Mouse (Mus musculus) stomach, postnatal 0 days (tissue): Measurements from ENCODE around the gene Tbc1d2b. TPM values are rescaled to one million over a fixed set of nuclear protein-coding genes. Genes with fewer than 3 reads are reported as not detected.
A peak's percentile ranks its signal among the peaks of the same experiment; 100 is the strongest.

Experiments
- ATAC-seq: fragments of 200-750 bp; cut with Nextera tagmentation; 2 replicates; pipeline ENCODE4 v1.8.0; 2017; ENCODE audit not compliant: low FRiP score, low TSS enrichment
- DNase-seq: peaks from one replicate; pipeline ENCODE4 v3.0.0-alpha.2; 2016; ENCODE audit warnings: low spot score
- H3K27ac ChIP-seq: fragments of 300-500 bp; sonication (generic); replicated peaks from 2 replicates; pipeline ENCODE4 v1.5.1; 2014; ENCODE audit warnings: mild to moderate bottlenecking, control low read depth
- H3K27me3 ChIP-seq: fragments of 300-500 bp; sonication (generic); 2 replicates; pipeline ENCODE4 v1.6.1; 2014; ENCODE audit warnings: low read length; ENCODE audit not compliant: control insufficient read depth, insufficient read depth
- H3K36me3 ChIP-seq: fragments of 300-500 bp; sonication (generic); 2 replicates; pipeline ENCODE4 v1.6.1; 2014; ENCODE audit warnings: low read length, mixed read lengths; ENCODE audit not compliant: control insufficient read depth, insufficient read depth
- H3K4me1 ChIP-seq: fragments of 300-500 bp; sonication (generic); replicated peaks from 2 replicates; pipeline ENCODE4 v1.6.1; 2014; ENCODE audit warnings: antibody characterized with exemption; ENCODE audit not compliant: control insufficient read depth, insufficient read depth
- H3K4me2 ChIP-seq: fragments of 300-500 bp; sonication (generic); replicated peaks from 2 replicates; pipeline ENCODE4 v1.6.1; 2014; ENCODE audit warnings: low read depth, mild to moderate bottlenecking, control low read depth, moderate library complexity
- H3K4me3 ChIP-seq: fragments of 300-500 bp; sonication (generic); 2 replicates; pipeline ENCODE4 v1.5.1; 2014; ENCODE audit warnings: low read depth, low read length, control low read depth
- H3K9ac ChIP-seq: fragments of 300-500 bp; sonication (generic); 2 replicates; pipeline ENCODE4 v1.6.1; 2014; ENCODE audit warnings: mild to moderate bottlenecking, low read length, control low read depth, mixed read lengths
- H3K9me3 ChIP-seq: fragments of 300-500 bp; sonication (generic); 2 replicates; pipeline ENCODE4 v1.6.1; 2016; ENCODE audit warnings: low read length; ENCODE audit not compliant: control insufficient read depth
- CTCF ChIP-seq: IDR thresholded peaks from 2 replicates; pipeline ENCODE4 v1.5.1; 2016; ENCODE audit warnings: antibody characterized with exemption, low read depth, mild to moderate bottlenecking, moderate library complexity
- EP300 ChIP-seq: optimal IDR thresholded peaks from 2 replicates; pipeline ENCODE3; 2016; ENCODE audit warnings: antibody characterized with exemption
- WGBS: fragments of 180-500 bp; shearing (Covaris S2); extraction: QIAGEN DNeasy Blood & Tissue Kit; methylation state at CpG from one replicate; pipeline ENCODE4 v1.1.7; 2014; 5-methylcytosine and 5-hydroxymethylcytosine counted together
- polyA plus RNA-seq: library from polyadenylated mRNA; unstranded; fragments of >200 nt; fragmentation: Nextera tagmentation; extraction: Ambion mirVana; gene quantifications from 2 replicates; pipeline ENCODE4 v1.2.1, GENCODE M21; 2015

The Tbc1d2b gene
- polyA plus RNA-seq, 1 experiment from 2014 or later = 6.6 TPM

DNA sequence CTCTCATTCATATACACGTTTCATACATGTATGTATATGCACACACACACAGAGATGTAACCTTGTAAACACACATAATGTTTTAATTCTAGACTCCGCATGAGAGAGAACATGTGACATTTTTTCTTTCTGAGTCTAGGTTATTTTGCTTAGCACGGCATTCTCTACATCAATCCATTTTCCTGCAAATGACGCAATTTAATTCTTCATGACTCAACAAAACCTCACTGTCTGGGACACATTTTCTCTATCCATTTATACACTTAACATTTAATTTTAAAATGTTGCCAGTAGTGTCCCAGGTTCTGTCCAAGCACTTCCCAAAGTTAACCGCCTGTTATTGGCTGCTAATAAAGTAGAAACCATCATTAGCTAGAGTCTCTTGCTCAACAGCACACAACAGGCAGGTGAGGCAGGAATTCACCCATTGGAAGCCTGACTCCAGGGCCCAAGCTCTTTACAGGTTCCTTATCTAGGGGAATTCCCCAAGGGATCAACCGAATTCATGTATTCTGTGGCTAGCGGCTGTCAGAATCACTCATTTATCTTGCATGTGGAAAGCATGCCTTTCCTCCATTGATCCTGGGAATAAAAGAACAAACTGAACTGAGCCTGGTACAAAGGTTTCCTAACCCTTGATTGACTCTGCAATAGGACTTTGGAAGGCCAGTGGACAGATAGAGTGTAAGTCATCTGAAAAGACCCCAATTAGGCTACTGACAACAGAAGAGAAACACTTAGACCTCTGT, 7.8 kb downstream of the Tbc1d2b start:
- H3K36me3 ChIP-seq = no peaks in the 10 kb centered on the region
- H3K27ac ChIP-seq = no peak overlapping the region
- TF ChIP-seq CTCF (no peak), EP300 (no peak)
- ATAC-seq (no peak), DNase-seq (no peak)
- 67% methylated on average over 7 of the region's 7 CpGs for WGBS
- no peak overlapping the region for H3K9ac ChIP-seq
- H3K27me3 ChIP-seq = no peaks in the 10 kb centered on the region
- peaks cover 10% of the 10 kb centered on the region for H3K4me1 ChIP-seq
- H3K4me2 ChIP-seq = no peak overlapping the region
- H3K4me3 ChIP-seq = no peak overlapping the region
- no peaks in the 10 kb centered on the region for H3K9me3 ChIP-seq

DNA sequence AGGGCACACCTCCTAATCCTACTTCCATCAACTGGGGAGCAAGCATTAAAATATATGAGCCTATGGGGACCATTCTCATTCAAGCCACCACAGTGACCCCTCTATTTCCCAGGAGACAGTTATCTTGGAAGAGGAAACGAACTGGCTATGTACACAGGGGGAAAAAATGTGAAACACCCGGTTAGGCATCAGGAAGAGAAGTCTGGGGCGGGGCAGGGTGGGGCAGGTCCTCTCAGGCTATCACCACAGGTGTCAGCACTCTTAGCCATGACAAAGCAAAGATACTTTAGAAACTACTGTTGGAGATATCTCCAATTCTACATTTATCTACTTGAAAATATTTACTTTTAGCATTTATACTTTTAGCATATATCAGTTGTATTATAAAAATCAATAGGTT, 8.5 kb downstream of the Tbc1d2b start:
- H3K9ac ChIP-seq = no peak overlapping the region
- no peaks in the 10 kb centered on the region for H3K36me3 ChIP-seq
- H3K4me2 ChIP-seq = no peak overlapping the region
- no peaks in the 10 kb centered on the region for H3K27me3 ChIP-seq
- no peak for DNase-seq
- H3K27ac ChIP-seq = no peak overlapping the region
- no peak for ATAC-seq
- TF ChIP-seq CTCF (no peak), EP300 (no peak)
- H3K9me3 ChIP-seq = no peaks in the 10 kb centered on the region
- H3K4me1 ChIP-seq = peaks cover 10% of the 10 kb centered on the region
- 53% methylated on average over 3 of the region's 3 CpGs for WGBS
- no peak overlapping the region for H3K4me3 ChIP-seq

DNA sequence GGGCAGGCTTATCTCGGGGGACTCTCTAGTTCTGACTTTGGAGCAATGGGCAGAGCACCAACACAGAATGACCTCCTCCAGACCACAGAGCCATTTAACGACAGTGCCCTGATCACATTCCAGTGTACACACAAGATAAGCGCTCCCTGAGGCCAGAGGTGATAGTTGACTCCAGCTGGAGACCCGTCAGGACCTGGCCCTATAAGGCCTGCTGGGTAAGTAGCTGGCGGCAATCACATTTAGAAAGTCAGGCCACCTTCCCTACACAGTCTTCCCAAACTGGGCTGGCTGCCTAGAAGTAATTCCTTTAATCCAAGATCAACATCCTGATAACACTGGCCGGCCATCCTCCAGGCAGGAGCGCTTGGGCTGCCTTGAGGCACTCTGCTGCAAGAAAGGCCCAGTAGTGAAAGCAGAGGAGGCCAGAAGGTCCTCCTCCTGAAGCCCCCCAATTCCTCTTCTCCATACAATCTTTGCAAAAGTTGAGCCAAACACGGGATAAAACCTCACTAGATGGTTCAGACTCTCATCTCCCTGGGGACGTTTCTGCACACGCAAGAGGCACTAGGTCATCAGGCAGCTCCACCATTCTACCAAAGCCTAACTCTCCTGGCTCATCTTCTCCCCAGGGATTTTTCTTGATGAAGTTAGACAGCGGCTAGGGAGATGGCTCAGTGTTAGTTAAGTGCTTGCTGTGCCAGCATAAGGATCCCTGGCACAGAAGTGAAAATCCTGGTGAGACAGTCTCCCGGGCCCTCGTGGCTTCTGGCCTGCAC, 9.8 kb downstream of the Tbc1d2b start:
- peaks cover 8% of the 10 kb centered on the region for H3K4me1 ChIP-seq
- ATAC-seq (no peak), DNase-seq (no peak)
- peak overlapping the region; percentile 61 for H3K27ac ChIP-seq
- no peaks in the 10 kb centered on the region for H3K9me3 ChIP-seq
- no peaks in the 10 kb centered on the region for H3K36me3 ChIP-seq
- no peak overlapping the region for H3K4me3 ChIP-seq
- TF ChIP-seq EP300 (no peak), CTCF (no peak)
- no peak overlapping the region for H3K4me2 ChIP-seq
- H3K27me3 ChIP-seq = no peaks in the 10 kb centered on the region
- H3K9ac ChIP-seq = no peak overlapping the region
- WGBS = 37% methylated on average over 13 of the region's 13 CpGs

DNA sequence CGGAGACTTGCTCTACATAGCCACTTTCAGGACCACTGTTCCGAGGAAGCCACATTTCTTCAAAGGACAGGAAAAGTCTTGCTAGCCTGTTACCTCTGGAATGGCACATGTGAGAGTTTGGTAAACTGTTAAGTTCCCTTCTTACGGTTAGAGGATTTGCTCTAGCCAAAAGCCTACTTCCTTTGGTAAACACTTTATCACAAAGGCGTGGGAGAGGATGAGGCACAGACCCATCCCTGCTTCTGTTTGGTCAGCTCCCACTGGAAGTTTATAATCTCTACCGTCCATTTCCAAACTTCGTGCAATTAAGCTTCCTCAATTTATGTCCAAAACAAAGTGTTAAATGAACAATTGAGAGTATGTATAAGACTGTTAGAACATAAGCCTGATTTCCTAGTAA, 10.5 kb downstream of the Tbc1d2b start:
- Histone ChIP-seq H3K36me3 (no peaks in the 10 kb centered on the region), H3K27me3 (no peaks in the 10 kb centered on the region), H3K9me3 (no peaks in the 10 kb centered on the region), H3K4me1 (peaks cover 8% of the 10 kb centered on the region), H3K27ac (peak overlapping the region; percentile 61), H3K4me2 (no peak overlapping the region), H3K9ac (no peak overlapping the region), H3K4me3 (no peak overlapping the region)
- DNase-seq (no peak), ATAC-seq (no peak)
- 49% methylated on average over 6 of the region's 6 CpGs for WGBS
- TF ChIP-seq EP300 (no peak), CTCF (no peak)

DNA sequence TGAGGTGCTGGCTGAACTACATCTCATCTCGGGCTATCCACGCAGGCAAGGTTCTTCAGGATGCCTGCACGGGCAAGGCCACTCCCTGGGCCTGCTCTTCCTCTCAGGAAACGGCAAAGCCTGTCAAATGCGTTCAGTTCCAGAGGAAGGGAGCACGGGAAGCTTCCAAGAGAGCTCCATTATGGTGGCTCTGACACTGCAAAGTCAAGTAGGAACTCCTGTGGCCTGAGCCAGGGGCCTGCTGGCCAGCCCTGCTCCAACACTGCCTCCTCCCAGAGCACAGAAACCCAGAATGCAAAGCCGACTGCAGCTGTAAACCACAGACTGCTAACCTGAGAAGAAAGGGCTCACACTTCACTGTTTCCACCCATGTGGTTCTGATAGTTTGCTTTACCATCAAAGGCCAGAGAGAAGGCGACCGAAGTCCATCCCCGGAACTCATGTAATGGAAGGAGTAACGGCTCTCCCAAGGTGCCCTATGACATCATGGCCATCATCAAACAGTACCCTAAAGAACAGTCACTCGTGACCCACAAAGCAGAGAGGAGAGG, 11.1 kb downstream of the Tbc1d2b start:
- Histone ChIP-seq H3K9ac (no peak overlapping the region), H3K27ac (peak overlapping the region; percentile 18), H3K9me3 (no peaks in the 10 kb centered on the region), H3K36me3 (no peaks in the 10 kb centered on the region), H3K4me1 (peaks cover 8% of the 10 kb centered on the region), H3K27me3 (no peaks in the 10 kb centered on the region), H3K4me3 (no peak overlapping the region), H3K4me2 (no peak overlapping the region)
- 76% methylated on average over 12 of the region's 12 CpGs for WGBS
- DNase-seq (no peak), ATAC-seq (no peak)
- no peak for TF ChIP-seq EP300
- TF ChIP-seq CTCF = no peak
